Mouse (Mus musculus) neutrophil, adult 5-6 weeks (primary cell): ENCODE measurements around the gene Cdh11. TPM values are rescaled to one million over a fixed set of nuclear protein-coding genes. Genes with fewer than 3 reads are reported as not detected.
"Not testable (repeated sequence)": the region's sequence is repeated elsewhere in the genome, so short reads cannot be mapped to it uniquely, and the experiment has no call there.

ENCODE experiments used
- ATAC-seq: fragments of 151-379, 151-347 bp; 2 replicates; pipeline ENCODE4 v1.8.0; 2017; ENCODE audit warnings: mild to moderate bottlenecking, moderate TSS enrichment; ENCODE audit not compliant: insufficient number of reproducible peaks, poor library complexity, low FRiP score, severe bottlenecking; ENCODE audit errors: extremely low read depth
- total RNA-seq: library from RNA; stranded (forward); fragments of 200-1000 nt; gene quantifications from 2 replicates; pipeline ENCODE4 v1.2.3, GENCODE M21; 2017

Gene Cdh11
- total RNA-seq, 1 experiment from 2014 or later = 0.12 TPM

- ATAC-seq = no peak
These were observed 59.1 kb downstream of the Cdh11 start for GRCm38 (mm10) chr8:102726206-102726935.

GRCm38 (mm10) chr8:102725496-102725895 is 59.9 kb downstream of the Cdh11 start:
- no peak for ATAC-seq

DNA sequence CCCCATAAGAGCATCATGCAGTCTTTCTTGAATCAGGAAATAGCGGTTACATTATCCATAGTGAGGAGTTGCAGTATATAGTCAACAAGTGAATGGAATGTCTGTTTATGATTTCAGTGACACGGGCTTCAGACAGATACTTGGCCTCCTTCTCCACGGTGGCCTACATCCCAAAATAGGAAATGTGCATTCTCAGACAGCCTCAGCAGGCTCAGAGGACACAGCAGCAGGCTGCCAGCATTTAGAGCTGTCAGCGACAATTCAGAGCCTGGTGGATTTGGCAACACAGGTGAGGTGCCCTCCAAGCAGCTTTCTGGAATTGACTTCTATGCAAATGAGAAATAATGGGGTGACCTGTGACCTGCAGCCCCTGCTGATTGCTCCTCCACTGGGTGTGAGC is 69.5 kb downstream of the Cdh11 start:
- no peak for ATAC-seq

DNA sequence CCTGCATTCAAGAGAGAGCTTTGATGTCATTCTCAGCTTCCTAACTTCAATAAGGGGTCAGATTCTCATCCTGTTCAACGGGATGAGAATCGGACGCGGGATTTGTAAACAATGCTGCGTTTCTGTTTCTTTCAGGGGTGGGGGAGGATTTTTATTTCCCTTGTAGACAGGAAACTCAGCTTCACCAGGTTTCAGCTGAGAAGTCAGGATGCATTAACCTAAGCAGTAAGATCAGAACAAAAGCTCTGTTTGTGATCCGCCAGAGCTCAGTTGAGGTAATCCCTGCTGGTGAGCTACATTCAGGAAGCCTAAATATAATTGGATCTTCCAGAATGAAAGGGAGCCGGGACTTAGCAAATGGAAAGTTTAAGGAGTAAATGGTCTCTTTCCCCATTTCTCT is 78.1 kb downstream of the Cdh11 start:
- no peak for ATAC-seq

DNA sequence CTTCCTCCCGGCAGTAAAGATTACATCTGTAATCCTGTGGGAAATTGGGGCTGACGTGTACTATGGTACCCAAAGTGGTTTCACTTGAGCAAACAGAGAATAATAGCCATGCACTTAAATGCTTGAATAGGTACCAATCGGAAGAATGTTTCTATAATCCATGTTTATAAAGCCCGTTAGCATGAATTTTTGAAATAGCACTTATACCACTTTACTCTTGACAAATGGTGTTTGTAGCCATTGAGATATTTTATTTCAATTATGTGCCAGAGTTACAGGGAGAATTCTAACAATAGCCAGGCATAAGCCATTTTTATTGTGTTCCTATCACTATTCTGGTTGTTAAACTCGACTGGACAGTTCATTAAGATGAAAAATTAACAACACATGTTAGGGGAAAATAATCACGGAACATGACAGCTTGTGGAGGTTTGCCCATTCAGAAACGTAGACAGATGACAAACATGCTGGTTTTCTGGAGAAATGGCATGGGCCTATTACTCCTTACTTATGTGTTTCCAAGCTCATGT is 80.0 kb downstream of the Cdh11 start:
- no peak for ATAC-seq

DNA sequence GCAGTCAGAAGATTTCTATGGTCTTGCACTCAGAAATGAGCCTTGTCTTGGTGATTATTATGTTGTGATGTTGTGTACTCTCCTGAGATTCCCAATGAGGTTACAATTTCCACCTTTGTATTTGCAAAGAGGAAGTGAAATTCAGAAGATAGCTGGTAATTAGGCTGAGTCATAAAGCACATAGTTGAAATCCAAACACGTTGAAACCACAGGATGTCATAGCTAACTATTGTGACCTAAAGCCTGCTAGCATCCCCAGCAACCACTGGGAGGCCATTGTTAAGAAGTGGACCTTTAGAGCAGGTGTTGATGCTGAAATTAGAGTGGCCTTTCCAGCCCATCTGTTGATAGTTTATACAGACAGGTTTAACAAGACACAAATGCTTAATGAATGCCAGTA is 85.2 kb downstream of the Cdh11 start:
- no peak for ATAC-seq

DNA sequence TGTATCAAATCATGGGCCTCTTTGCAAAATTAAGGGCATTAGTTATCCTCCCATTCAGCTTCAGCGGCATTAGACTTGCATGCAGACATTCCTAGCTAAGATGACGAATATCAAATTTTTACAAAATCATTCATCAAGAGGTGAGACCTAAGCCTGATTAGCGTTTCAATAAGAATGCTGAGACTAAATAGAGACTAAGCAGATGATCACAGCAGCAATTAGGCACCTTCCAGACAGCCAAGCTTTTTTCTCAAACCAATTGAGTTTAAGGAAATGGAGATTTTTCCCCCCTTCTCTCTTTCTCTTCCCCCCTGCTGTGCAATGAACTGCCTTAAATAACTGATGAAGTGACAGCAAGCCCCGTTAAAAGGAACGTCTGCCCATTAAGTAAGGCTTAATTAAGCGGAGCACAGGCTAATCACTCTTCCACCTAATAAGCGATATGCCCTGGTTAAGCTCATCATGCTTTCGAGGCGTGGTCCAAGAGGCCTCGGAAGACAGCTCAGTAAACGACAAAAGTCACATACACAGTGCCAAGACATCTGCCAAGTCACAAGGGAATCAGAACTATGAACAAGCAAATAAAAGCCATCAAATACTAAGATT is 87.1 kb downstream of the Cdh11 start:
- no peak for ATAC-seq

GRCm38 (mm10) chr8:102693465-102693864 is 92.0 kb downstream of the Cdh11 start:
- ATAC-seq = no peak

- not testable (repeated sequence) for ATAC-seq
These were observed 100.0 kb downstream of the Cdh11 start for GRCm38 (mm10) chr8:102685491-102685890.

- no peak for ATAC-seq
These were observed 100.4 kb downstream of the Cdh11 start for GRCm38 (mm10) chr8:102685023-102685422.

DNA sequence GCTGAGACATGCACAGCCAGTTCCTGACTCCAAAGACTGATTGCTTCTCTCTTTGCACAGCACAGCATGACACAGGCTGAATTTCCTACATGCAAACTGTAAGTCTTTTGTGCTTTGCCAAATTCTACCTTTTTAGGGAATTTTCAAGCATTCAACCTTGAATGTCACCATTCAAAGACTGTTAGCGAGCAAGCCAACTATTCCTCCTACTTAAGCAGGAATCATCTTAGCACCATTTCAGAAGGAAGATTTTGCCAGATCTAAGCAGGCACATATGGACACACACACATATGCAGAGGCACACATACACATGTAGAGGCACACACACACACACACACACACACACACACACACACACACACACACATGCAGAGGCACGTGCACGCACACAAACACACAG is 108.3 kb downstream of the Cdh11 start:
- ATAC-seq = no peak

DNA sequence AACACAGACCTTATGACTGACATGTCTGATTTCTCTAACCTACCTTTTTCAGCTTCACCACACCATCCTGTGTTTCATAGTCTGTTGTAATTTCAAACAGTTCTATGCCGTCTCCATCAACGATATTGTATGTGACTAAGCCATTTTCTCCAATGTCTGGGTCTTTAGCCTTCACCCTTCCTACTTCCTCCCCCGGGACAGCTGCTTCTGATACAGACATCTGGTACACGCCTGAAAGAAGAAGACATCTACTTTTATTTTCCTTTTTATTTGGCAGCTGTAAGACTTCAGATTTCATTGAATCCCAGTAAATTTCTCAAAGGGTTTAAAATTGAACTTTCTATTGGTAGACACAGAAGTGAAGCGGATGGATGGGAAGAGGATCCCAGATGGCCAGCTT is 120.9 kb downstream of the Cdh11 start:
- not testable (repeated sequence) for ATAC-seq

DNA sequence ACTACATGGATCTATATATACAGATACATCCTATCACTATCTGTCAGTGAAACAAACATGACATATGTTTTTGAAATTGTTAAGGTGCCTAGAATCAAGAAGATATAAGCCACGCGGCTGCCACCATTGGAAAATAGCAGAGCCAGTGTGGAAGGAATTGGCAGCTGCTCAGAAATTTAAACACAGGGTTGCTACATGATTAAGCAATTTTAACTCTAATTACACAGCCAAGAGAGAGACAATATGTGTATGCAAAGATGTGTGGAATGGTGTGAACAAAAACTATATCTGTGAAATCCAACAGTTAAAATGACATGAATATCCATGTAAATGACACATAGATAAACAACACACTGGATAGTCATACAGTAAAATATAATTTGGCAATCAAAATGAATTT is 128.9 kb downstream of the Cdh11 start:
- no peak for ATAC-seq

GRCm38 (mm10) chr8:102651964-102652363 is 133.5 kb downstream of the Cdh11 start:
- ATAC-seq = no peak

GRCm38 (mm10) chr8:102627151-102627550 is 158.3 kb downstream of the Cdh11 start:
- no peak for ATAC-seq

DNA sequence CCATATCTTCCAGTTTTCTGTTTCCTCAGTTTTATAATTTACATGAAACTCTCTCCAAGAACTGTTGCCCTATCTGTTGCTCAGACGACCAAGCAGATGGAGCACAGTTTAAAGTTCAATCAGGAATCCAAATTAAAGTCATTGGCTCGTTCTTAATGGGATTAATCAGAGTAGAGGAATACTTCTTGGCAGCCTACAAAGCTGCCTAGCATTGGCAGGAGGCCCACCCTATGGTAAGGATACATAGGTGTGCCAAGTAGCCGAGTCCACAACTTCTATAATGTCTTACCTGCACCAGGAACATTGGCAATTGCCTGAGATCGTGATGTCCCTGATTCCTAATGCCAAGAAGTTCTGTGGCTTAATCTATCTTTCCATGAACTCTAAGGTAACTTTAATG is 173.3 kb downstream of the Cdh11 start:
- ATAC-seq = no peak

- ATAC-seq = no peak
These were observed 184.1 kb downstream of the Cdh11 start for GRCm38 (mm10) chr8:102601327-102601726.

GRCm38 (mm10) chr8:102596523-102596922 is 188.9 kb downstream of the Cdh11 start:
- ATAC-seq = no peak

GRCm38 (mm10) chr8:102593899-102594298 is 191.5 kb downstream of the Cdh11 start:
- no peak for ATAC-seq
